Mouse (Mus musculus): ENCODE measurements around the gene 2010003K11Rik. TPM values are rescaled to one million over a fixed set of nuclear protein-coding genes. Genes with fewer than 3 reads are reported as not detected.

Gene 2010003K11Rik
- not detected in 2 replicates for polyA plus RNA-seq (2016; fragmentation: Nextera tagmentation; extraction: Ambion mirVana)

DNA sequence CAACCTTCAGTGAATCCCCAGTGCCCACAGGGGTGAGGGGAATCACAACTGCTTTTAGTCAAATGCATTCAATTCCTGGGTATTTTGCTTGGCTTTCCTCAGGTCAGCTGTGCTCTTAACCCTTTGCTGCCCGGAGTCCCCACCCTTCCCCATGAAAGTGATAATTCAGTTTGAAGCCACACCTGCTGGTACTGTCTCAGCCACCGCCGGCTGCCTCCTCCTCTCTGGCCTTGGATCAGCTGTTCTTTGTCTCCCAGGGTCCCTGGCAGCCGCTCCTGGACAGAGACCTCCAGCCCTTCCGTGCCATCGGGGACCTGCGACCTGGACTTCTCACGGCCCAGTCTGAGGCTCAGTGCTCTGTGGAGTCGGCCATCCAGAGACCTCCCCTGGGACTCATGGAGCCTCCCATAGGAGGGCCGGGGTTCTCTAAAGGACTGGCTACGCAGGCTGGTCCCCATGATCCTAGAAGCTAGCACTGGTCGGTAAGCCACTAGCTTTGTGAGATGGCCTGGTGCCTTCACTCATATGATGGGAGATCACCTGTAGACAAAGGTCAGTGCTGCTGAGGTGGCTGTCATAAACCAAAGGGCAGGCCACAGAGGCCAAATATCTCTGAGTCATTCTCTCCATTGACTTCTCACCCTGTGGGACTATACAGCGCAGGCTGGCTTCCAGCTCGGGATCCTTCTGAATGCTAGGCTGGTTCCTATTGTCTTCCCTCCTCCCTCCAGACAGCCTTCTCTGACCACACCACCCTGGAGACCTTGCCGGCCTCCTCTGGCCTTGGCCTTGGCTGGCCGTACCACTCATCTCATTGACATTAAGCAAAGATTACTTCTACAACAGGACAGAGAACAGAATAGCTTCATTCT is at the start of gene 2010003K11Rik:
Gene 2010003K11Rik, minus strand, starts transcription at position 522 of the 872 bp plus-strand sequence.
- no peaks in the 10 kb centered on the region for H3K9me3 ChIP-seq
- H3K4me3 ChIP-seq, result peak within 1 kb of the TSS; percentile 2; the same call in 1 of the 2 replicates
- 61% methylated on average over 16 of the region's 16 CpGs for WGBS
- H3K4me1 ChIP-seq, result peaks cover 18% of the 10 kb centered on the region
- H3K27ac ChIP-seq, result peak within 1 kb of the TSS; percentile 17
- H3K27me3 ChIP-seq (ENCODE audit: poor library complexity, severe bottlenecking), result no peaks in the 10 kb centered on the region
- H3K36me3 ChIP-seq (replicated peaks), result no peaks in the 10 kb centered on the region
- no peak for DNase-seq (ENCODE audit: extremely low spot score, low spot score)

DNA sequence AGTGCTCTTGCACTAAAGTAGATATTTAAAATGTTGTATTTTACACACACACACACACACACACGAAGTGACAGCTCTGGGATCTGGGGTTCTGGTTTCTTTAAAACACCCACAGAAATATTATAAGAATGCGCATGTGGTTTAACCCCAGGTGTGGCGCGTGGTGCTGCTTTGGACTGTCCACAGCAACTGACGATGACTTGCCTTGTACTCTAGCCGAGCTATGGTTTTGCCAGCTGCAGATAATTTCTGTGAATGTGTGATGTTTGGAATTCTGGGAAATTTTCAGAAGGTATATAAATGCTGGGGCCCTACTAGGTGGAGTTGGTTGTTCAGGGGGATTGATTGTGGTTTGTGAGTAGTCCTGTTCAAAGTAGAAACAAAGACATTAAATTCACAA is 49.4 kb upstream of the 2010003K11Rik start:
- H3K4me1 ChIP-seq, result no peaks in the 10 kb centered on the region
- H3K27me3 ChIP-seq (ENCODE audit: poor library complexity, severe bottlenecking), result no peaks in the 10 kb centered on the region
- no peaks in the 10 kb centered on the region for H3K36me3 ChIP-seq (replicated peaks)
- DNase-seq (ENCODE audit: extremely low spot score, low spot score), result no peak
- no peak overlapping the region for H3K4me3 ChIP-seq
- 89% methylated on average over 6 of the region's 6 CpGs for WGBS
- no peaks in the 10 kb centered on the region for H3K9me3 ChIP-seq
- H3K27ac ChIP-seq, result no peak overlapping the region

DNA sequence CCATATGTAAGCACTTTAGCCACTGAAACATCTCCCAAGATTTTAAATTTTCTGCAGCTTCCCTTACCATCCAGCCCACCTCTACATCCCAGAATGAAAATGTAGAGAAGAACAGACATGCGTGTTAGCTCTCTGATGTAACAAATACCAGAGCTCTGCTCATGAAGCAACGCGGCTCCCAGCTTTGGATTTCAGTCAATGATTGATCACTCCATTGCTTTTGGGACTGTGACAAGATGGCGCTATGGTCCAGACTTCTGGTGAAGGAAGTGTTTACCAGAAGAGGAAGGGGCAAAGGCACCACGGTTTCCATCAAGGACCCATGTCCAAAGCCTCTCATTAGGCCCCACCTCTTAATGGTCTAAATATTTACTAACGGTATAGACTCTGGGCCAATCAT is 47.5 kb upstream of the 2010003K11Rik start:
- Histone ChIP-seq H3K9me3 (no peaks in the 10 kb centered on the region), H3K4me3 (no peak overlapping the region), H3K36me3 (replicated peaks) (no peaks in the 10 kb centered on the region), H3K27ac (no peak overlapping the region), H3K4me1 (peaks cover 4% of the 10 kb centered on the region), H3K27me3 (ENCODE audit: poor library complexity, severe bottlenecking) (no peaks in the 10 kb centered on the region)
- DNase-seq (ENCODE audit: extremely low spot score, low spot score), result no peak
- WGBS, result 93% methylated on average over 6 of the region's 6 CpGs

DNA sequence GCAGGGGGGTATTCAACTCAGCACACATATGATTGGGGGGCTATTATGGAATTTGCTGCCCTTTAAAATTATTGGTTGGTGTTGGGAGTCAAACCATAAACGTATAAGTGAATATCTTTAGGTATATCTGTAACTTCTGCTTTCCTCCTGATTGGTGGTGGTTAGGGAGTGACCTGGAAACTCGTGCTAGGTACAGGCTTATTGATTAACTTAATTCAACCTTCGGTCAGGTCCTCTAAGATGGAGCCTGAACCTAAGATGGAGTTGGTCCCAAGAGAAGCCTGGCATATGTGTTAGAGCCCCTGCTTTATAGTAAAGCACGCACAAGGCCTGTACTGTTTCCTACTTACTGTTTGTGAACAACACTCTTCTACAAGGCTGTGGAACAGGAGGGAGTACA is 46.7 kb upstream of the 2010003K11Rik start:
- H3K4me3 ChIP-seq, result no peak overlapping the region
- 89% methylated on average over 4 of the region's 4 CpGs for WGBS

DNA sequence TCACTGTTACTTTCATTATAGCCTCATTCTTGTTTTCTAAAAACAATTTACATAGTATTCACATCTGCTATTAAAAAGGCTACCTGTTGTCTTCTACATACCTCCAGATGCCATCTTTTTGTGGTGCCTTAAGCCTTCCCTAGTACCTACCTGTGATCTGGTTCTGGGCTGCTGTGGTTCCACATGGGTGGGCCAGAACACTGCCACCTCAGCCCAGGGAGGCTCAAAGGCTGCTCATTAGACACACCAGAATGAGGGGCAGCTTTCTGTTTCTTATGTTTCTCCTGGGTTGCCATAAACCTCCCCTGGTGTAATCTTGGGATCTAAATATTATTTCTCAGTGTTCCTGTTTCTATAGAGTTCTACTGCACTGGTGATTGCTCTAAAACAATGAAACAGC is 43.7 kb upstream of the 2010003K11Rik start:
- Histone ChIP-seq H3K4me3 (no peak overlapping the region), H3K9me3 (no peaks in the 10 kb centered on the region), H3K27ac (no peak overlapping the region), H3K36me3 (replicated peaks) (no peaks in the 10 kb centered on the region), H3K27me3 (ENCODE audit: poor library complexity, severe bottlenecking) (no peaks in the 10 kb centered on the region), H3K4me1 (peaks cover 4% of the 10 kb centered on the region)
- no peak for DNase-seq (ENCODE audit: extremely low spot score, low spot score)

More for the DNA sequence above, 46.7 kb upstream of the 2010003K11Rik start:
- Histone ChIP-seq H3K27me3 (ENCODE audit: poor library complexity, severe bottlenecking) (no peaks in the 10 kb centered on the region), H3K27ac (no peak overlapping the region), H3K9me3 (no peaks in the 10 kb centered on the region), H3K36me3 (replicated peaks) (no peaks in the 10 kb centered on the region), H3K4me1 (peaks cover 4% of the 10 kb centered on the region)
- no peak for DNase-seq (ENCODE audit: extremely low spot score, low spot score)

DNA sequence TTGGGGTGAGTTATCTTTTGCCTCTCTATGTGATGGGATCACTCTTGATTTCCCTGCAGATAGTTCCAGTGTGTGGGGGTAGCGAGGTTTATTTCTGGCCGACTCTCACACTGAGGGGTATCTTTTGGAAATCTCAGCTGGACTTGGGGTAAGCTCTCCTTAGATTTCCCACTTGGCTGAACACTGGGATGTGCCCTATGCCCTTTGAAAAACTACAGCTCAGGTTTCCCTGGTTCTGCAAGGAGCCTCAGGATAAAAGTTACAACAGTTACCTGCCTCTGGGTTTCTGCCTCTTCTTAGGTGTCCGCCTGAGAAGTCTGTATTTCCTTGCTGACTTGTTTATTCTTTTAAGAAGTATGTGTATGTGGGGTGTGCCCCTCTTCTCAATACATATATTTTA is 42.6 kb upstream of the 2010003K11Rik start:
- no peak for DNase-seq (ENCODE audit: extremely low spot score, low spot score)
- H3K4me3 ChIP-seq, result no peak overlapping the region
- H3K27ac ChIP-seq, result no peak overlapping the region
- H3K9me3 ChIP-seq, result no peaks in the 10 kb centered on the region
- no peaks in the 10 kb centered on the region for H3K27me3 ChIP-seq (ENCODE audit: poor library complexity, severe bottlenecking)
- H3K36me3 ChIP-seq (replicated peaks), result no peaks in the 10 kb centered on the region
- 83% methylated on average over 3 of the region's 3 CpGs for WGBS
- H3K4me1 ChIP-seq, result peaks cover 4% of the 10 kb centered on the region

DNA sequence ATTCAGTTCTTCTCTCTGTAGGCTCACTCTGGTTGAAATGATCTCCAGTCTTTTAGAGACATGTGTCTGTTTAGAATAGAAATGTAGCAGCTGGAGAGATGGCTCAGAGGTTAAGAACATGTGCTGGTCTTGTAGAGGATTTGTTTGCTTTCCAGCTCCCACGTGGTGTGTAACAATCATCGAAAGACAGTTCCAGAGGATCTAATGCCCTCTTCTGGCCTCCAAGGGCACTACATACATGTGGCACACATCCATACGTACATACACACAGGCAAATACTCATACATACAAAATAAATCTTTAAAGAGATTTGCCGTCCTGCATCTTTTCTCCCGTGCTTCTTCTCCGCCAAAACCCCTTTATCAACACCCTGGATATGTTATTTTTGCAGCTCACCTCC is 41.9 kb upstream of the 2010003K11Rik start:
- Histone ChIP-seq H3K9me3 (no peaks in the 10 kb centered on the region), H3K27ac (no peak overlapping the region), H3K36me3 (replicated peaks) (no peaks in the 10 kb centered on the region), H3K4me1 (peaks cover 4% of the 10 kb centered on the region), H3K27me3 (ENCODE audit: poor library complexity, severe bottlenecking) (no peaks in the 10 kb centered on the region), H3K4me3 (no peak overlapping the region)
- DNase-seq (ENCODE audit: extremely low spot score, low spot score), result no peak
- WGBS, result 91% methylated on average over 6 of the region's 6 CpGs

DNA sequence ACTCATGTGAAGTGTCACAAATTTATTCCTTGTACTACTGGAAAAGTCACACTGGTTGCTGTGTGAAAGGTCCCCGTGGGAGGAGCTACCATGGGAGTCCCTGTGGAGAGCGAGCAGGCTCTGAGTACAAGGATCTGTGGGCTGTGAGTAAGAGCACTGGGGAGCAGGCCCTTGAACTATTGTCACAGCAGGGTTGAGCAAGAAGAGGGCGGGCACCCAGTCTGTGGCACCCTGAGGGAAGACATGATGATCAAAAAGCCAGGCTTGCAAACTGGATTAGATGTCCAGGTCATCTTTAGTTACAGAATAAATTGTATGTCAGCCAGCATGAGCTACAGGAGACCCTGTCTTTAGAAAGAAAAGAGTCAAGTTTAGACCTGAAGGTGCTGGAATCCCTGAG is 38.2 kb upstream of the 2010003K11Rik start:
- no peaks in the 10 kb centered on the region for H3K9me3 ChIP-seq
- H3K4me3 ChIP-seq, result no peak overlapping the region
- H3K27me3 ChIP-seq (ENCODE audit: poor library complexity, severe bottlenecking), result no peaks in the 10 kb centered on the region
- no peak overlapping the region for H3K27ac ChIP-seq
- no peak for DNase-seq (ENCODE audit: extremely low spot score, low spot score)
- no peaks in the 10 kb centered on the region for H3K36me3 ChIP-seq (replicated peaks)
- no peaks in the 10 kb centered on the region for H3K4me1 ChIP-seq
- 72% methylated on average over 3 of the region's 3 CpGs for WGBS

DNA sequence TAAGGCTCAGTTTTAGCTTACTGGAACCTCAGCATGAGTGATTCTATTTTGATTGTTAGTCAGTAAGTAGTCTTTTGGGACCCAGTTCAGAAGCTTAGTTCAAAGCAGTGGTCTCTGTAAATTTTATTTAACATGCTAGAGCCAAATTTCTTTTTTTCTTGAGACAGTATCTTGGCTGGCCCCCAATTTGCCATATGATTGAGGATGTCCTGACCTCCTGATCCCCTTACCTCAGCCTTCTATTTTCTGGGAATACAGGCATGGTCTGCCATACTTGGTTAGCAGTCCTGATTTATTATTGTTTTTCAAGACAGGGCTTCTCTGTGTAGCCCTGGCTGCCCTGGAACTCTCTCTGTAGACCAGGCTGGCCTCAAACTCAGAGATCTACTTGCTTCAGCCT is 37.5 kb upstream of the 2010003K11Rik start:
- H3K27ac ChIP-seq, result no peak overlapping the region
- no peak overlapping the region for H3K4me3 ChIP-seq
- no peaks in the 10 kb centered on the region for H3K9me3 ChIP-seq
- H3K27me3 ChIP-seq (ENCODE audit: poor library complexity, severe bottlenecking), result no peaks in the 10 kb centered on the region
- DNase-seq (ENCODE audit: extremely low spot score, low spot score), result no peak
- H3K36me3 ChIP-seq (replicated peaks), result no peaks in the 10 kb centered on the region
- H3K4me1 ChIP-seq, result no peaks in the 10 kb centered on the region

DNA sequence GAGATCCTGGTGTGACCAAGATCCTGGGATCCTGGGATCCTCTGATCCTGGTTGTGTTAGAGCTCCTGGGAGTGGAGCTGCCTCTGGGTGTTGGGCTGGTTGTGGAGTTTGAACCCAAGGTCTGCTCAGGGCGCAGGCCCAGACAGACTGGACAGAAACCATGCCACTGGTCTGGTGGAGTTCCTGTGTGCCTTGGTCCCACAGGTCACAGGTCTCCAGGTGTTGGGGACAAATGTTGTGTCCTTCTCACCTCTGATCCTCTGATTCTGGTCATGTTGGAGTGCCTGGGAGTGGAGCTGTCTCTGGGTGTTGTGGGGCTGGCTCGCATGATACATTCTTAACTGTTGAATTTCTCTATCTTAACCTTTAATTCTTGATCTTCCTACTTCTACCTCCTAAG is 36.3 kb upstream of the 2010003K11Rik start:
- H3K4me3 ChIP-seq, result no peak overlapping the region
- 86% methylated on average over 2 of the region's 2 CpGs for WGBS
- no peaks in the 10 kb centered on the region for H3K27me3 ChIP-seq (ENCODE audit: poor library complexity, severe bottlenecking)
- H3K9me3 ChIP-seq, result no peaks in the 10 kb centered on the region
- no peaks in the 10 kb centered on the region for H3K4me1 ChIP-seq
- no peaks in the 10 kb centered on the region for H3K36me3 ChIP-seq (replicated peaks)
- no peak overlapping the region for H3K27ac ChIP-seq
- DNase-seq (ENCODE audit: extremely low spot score, low spot score), result no peak

DNA sequence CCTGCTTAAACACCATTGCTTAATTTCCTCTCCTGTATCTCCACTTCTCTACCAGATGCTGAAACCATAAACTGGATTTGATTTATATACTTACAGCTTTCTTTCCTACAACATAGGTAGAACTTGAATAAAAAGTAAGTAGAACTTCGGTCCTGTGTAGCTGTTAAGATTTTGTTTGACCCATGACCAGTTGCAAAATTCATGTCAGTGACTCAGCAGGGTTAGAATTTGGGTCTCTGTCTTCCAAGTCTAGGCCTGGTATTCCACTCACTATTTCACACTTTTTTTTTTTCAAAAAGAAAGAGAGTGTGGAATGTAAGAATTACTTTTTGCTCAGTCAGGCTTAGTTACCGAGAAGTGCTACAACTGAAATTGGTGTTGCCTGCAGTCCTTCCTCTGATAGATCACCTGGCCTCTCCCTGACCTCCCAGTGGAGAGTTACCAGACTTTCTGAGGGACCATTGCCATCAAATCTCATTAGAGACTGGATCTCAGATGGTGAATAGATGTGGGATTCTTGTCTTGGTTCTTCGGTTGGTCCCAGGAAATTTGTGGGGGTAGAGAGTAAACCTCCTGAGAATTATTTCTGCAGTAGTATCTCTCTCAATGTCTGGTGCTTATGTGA is 23.2 kb upstream of the 2010003K11Rik start:
- Histone ChIP-seq H3K9me3 (no peaks in the 10 kb centered on the region), H3K36me3 (replicated peaks) (no peaks in the 10 kb centered on the region), H3K4me1 (no peaks in the 10 kb centered on the region), H3K27ac (no peak overlapping the region), H3K4me3 (no peak overlapping the region), H3K27me3 (ENCODE audit: poor library complexity, severe bottlenecking) (no peaks in the 10 kb centered on the region)
- DNase-seq (ENCODE audit: extremely low spot score, low spot score), result no peak
- WGBS, result 85% methylated on average over 3 of the region's 3 CpGs

DNA sequence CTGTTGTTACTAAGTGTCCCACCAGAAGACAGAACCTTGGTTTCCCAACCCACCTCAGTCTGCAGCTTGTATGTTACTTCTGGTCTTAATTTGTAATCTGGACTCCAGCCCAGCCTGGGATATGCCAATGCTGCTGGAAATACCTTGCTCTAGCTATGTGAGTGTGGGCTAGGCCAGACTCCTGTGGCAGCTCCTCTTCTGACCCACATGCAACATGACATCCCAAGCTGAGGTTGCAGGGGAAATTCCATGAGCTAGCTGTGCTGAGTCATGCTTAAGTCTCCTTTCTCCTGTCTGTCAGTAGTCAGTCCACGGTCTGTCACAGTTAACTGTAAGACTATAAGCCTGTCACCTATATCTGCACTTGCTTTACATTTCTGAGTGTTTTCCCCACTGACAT is 19.1 kb upstream of the 2010003K11Rik start:
- peaks cover 11% of the 10 kb centered on the region for H3K4me1 ChIP-seq
- no peak overlapping the region for H3K27ac ChIP-seq
- DNase-seq (ENCODE audit: extremely low spot score, low spot score), result no peak
- no peak overlapping the region for H3K4me3 ChIP-seq
- H3K27me3 ChIP-seq (ENCODE audit: poor library complexity, severe bottlenecking), result no peaks in the 10 kb centered on the region
- 84% methylated on average over 1 of the region's 1 CpGs for WGBS
- no peaks in the 10 kb centered on the region for H3K36me3 ChIP-seq (replicated peaks)
- H3K9me3 ChIP-seq, result no peaks in the 10 kb centered on the region

DNA sequence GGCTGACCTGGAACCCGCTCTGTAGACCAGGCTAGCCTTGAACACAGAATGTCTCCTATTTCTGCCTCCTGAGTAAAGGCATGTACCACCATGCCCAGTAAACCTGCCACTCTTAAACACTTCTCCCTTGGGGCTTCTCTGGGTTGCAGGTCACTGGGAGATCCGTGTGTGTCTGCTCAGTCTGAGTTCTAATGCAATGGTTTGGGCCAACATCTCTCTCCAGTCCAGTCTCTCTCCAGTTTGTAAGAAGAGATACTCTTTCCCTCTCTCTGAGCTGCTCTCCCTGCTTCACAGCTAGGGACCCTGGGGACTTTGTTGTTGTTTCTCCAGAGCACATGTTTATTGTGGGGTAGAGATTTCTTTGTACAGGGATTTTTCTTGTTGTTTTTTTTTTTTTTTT is 17.9 kb upstream of the 2010003K11Rik start:
- Histone ChIP-seq H3K9me3 (no peaks in the 10 kb centered on the region), H3K4me3 (no peak overlapping the region), H3K36me3 (replicated peaks) (no peaks in the 10 kb centered on the region), H3K27me3 (ENCODE audit: poor library complexity, severe bottlenecking) (peaks cover 9% of the 10 kb centered on the region), H3K4me1 (peaks cover 14% of the 10 kb centered on the region), H3K27ac (no peak overlapping the region)
- 69% methylated on average over 2 of the region's 2 CpGs for WGBS
- no peak for DNase-seq (ENCODE audit: extremely low spot score, low spot score)

Data from forebrain, embryonic 10.5 days (tissue).